Mouse (Mus musculus): ENCODE results near the gene Ctrc. TPM values are rescaled to one million over a fixed set of nuclear protein-coding genes. Genes with fewer than 3 reads are reported as not detected.

Gene Ctrc
- total and polyA plus RNA-seq, 3 experiments, result not detected

DNA sequence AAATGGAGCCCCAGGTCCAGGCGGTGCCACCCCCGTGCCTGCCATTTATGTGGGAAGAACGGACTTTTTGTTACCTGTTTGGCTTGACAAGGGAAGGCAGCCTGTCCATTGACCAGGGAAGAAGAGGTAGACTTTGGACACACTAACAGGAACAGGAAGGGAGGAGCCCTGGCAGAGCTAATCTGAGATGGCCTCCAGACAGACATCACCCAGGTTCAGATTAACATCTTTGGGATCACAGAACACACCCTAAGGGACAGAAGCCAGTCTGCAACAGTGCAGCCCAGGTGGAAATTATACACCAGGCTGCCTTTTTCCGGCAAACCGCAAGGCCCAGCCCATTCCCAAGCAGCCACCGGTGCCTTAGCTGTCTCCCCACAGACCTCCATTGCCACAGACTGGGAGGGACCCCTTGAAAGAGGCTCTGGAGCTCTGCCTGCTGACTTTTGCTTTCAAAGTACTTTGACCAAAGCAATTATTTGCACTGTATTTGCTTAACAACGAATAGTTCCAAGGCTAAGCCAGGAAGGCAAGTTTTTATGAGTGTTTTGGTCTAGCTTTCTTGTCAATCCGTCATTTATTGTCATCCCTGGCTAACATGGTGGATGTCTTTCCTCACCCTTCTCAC, 47.1 kb upstream of the Ctrc start:
- Histone ChIP-seq H3K27me3 (replicated peaks) (no peaks in the 10 kb centered on the region), H3K79me2 (replicated peaks; ENCODE audit: control insufficient read depth, extremely low read depth, insufficient read depth, poor library complexity, severe bottlenecking) (no peaks in the 10 kb centered on the region), H3K4me2 (ENCODE audit: insufficient read depth, low read depth, poor library complexity, severe bottlenecking) (no peak overlapping the region), H3K9ac (ENCODE audit: insufficient read depth, low read depth) (no peak overlapping the region), H3K27ac (ENCODE audit: insufficient read depth, low read depth) (no peak overlapping the region), H3K4me1 (ENCODE audit: control insufficient read depth in 1 of 2, insufficient read depth in 2 of 2) (peaks cover 0 to 6% of the 10 kb centered on the region in 2 experiments; a peak in 1 of 4 replicates), H3K9me3 (replicated peaks; ENCODE audit: low read length) (no peaks in the 10 kb centered on the region), H3K36me3 (replicated peaks in 1 of 2; ENCODE audit: control insufficient read depth in 1 of 2, insufficient read depth in 1 of 2, low read length in 1 of 2) (no peaks in the 10 kb centered on the region), H3K4me3 (replicated peaks in 1 of 3; ENCODE audit: low read depth in 2 of 3, low read length in 2 of 3, poor library complexity in 1 of 3) (no peak overlapping the region)
- TF ChIP-seq GABPA (IDR thresholded peaks at IDR 0.05; ENCODE audit: insufficient replicate concordance, low read depth, low read length) (no peak), CHD1 (IDR thresholded peaks at IDR 0.05; ENCODE audit: low read depth, low read length) (no peak), MEF2A (IDR thresholded peaks at IDR 0.05; ENCODE audit: borderline replicate concordance, low read depth, low read length) (no peak), ZC3H11A (IDR thresholded peaks at IDR 0.05; ENCODE audit: low read depth, low read length) (no peak), USF1 (IDR thresholded peaks at IDR 0.05; ENCODE audit: low read depth, low read length) (no peak), SMC3 (IDR thresholded peaks at IDR 0.05; ENCODE audit: low read depth, low read length) (no peak), IRF4 (IDR thresholded peaks at IDR 0.05; ENCODE audit: low read depth, low read length) (no peak), PAX5 (IDR thresholded peaks at IDR 0.05; ENCODE audit: low read length) (no peak), MAFK (IDR thresholded peaks at IDR 0.05; ENCODE audit: insufficient replicate concordance, low read length) (no peak), MAZ (IDR thresholded peaks at IDR 0.05; ENCODE audit: low read depth, low read length) (no peak), MAX (IDR thresholded peaks at IDR 0.05; ENCODE audit: low read length) (no peak), CTCF (conservative IDR thresholded peaks at IDR 0.05 in 1 of 2, IDR thresholded peaks at IDR 0.05 in 1 of 2; ENCODE audit: low read depth in 2 of 2, low read length in 2 of 2) (no peak), TCF12 (IDR thresholded peaks at IDR 0.05; ENCODE audit: low read depth, low read length) (no peak), ELF1 (IDR thresholded peaks at IDR 0.05; ENCODE audit: low read depth, low read length) (no peak), BHLHE40 (IDR thresholded peaks at IDR 0.05; ENCODE audit: low read depth, low read length) (no peak), UBTF (IDR thresholded peaks at IDR 0.05; ENCODE audit: low read depth, low read length) (no peak), ZKSCAN1 (IDR thresholded peaks at IDR 0.05; ENCODE audit: borderline replicate concordance, low read depth, low read length) (no peak)
- no peak for DNase-seq (ENCODE audit: extremely low read depth)
- dilution Hi-C loops (cut with MboI; ENCODE audit: extremely low pct_ligation_motif_present, extremely low pct_unique_long_range_greater_than_20kb, low sequenced_read_pairs) (no loop called here), in situ Hi-C loops (cut with MboI; ENCODE audit: low pct_ligation_motif_present, low pct_unique_long_range_greater_than_20kb, low sequenced_read_pairs) (no loop called here)

DNA sequence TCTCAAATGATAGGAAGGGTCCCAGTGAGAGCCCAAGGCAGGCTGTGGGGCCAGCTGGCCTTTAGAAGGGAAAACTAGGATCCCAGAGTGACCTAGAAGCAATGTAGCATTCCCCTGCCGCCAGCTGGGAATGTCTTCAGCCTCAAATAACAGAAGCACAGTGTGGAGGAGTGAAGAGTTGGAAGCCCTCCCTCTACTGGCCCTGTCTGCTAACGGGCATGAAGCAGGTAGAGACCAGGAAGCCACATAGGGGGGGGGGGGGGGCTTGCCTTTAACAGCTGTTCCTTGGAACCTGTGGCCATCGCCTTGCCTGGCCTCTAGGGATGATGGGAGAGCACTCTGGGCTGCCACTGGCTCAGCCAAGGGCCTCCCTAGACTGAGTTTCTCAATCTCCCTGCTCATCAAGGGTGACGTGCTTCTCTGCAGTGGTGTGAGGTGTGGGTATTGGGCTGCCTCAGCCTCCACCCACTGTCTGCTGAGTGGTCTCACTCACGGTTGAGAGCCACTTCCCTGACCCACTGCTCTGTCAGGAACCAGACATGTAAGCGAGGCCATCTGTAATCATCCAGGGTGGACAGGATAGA, 40.3 kb upstream of the Ctrc start:
- no peak for DNase-seq (ENCODE audit: extremely low read depth)
- dilution Hi-C loops (cut with MboI; ENCODE audit: extremely low pct_ligation_motif_present, extremely low pct_unique_long_range_greater_than_20kb, low sequenced_read_pairs), result no loop called here
- Histone ChIP-seq H3K27me3 (replicated peaks) (no peaks in the 10 kb centered on the region), H3K4me3 (replicated peaks in 1 of 3; ENCODE audit: low read depth in 2 of 3, low read length in 2 of 3, poor library complexity in 1 of 3) (no peak overlapping the region), H3K4me1 (ENCODE audit: control insufficient read depth in 1 of 2, insufficient read depth in 2 of 2) (peaks cover 2% of the 10 kb centered on the region in 2 experiments; a peak in 1 of 4 replicates), H3K27ac (ENCODE audit: insufficient read depth, low read depth) (no peak overlapping the region), H3K9ac (ENCODE audit: insufficient read depth, low read depth) (no peak overlapping the region), H3K36me3 (replicated peaks in 1 of 2; ENCODE audit: control insufficient read depth in 1 of 2, insufficient read depth in 1 of 2, low read length in 1 of 2) (no peaks in the 10 kb centered on the region), H3K9me3 (replicated peaks; ENCODE audit: low read length) (no peaks in the 10 kb centered on the region), H3K4me2 (ENCODE audit: insufficient read depth, low read depth, poor library complexity, severe bottlenecking) (no peak overlapping the region), H3K79me2 (replicated peaks; ENCODE audit: control insufficient read depth, extremely low read depth, insufficient read depth, poor library complexity, severe bottlenecking) (no peaks in the 10 kb centered on the region)
- in situ Hi-C loops (cut with MboI; ENCODE audit: low pct_ligation_motif_present, low pct_unique_long_range_greater_than_20kb, low sequenced_read_pairs), result no loop called here
- TF ChIP-seq UBTF (IDR thresholded peaks at IDR 0.05; ENCODE audit: low read depth, low read length) (no peak), MYC (IDR thresholded peaks at IDR 0.05; ENCODE audit: low read depth, low read length) (no peak)
